Mouse (Mus musculus) neural tube, embryonic 15.5 days (tissue): ENCODE results near the gene Prkcq. TPM values are rescaled to one million over a fixed set of nuclear protein-coding genes. Genes with fewer than 3 reads are reported as not detected.

ENCODE experiments used
- ATAC-seq: fragments of 200-750 bp; cut with Nextera tagmentation; 2 replicates; pipeline ENCODE4 v1.8.0; 2017; ENCODE audit warnings: mild to moderate bottlenecking, moderate TSS enrichment, moderate library complexity; ENCODE audit not compliant: low FRiP score
- H3K27ac ChIP-seq: fragments of 300-500 bp; sonication (generic); replicated peaks from 2 replicates; pipeline ENCODE4 v1.5.1; 2015; ENCODE audit warnings: mild to moderate bottlenecking, inconsistent platforms
- H3K27me3 ChIP-seq: fragments of 300-500 bp; sonication (generic); replicated peaks from 2 replicates; pipeline ENCODE4 v1.6.1; 2015; ENCODE audit warnings: inconsistent platforms
- H3K36me3 ChIP-seq: fragments of 300-500 bp; sonication (generic); 2 replicates; pipeline ENCODE4 v1.6.1; 2015; ENCODE audit warnings: inconsistent platforms
- H3K4me1 ChIP-seq: fragments of 300-500 bp; sonication (generic); 2 replicates; pipeline ENCODE4 v1.6.1; 2015; ENCODE audit warnings: inconsistent platforms
- H3K4me2 ChIP-seq: fragments of 300-500 bp; sonication (generic); 2 replicates; pipeline ENCODE4 v1.6.1; 2015; ENCODE audit warnings: inconsistent platforms, mild to moderate bottlenecking, moderate library complexity
- H3K4me3 ChIP-seq: fragments of 300-500 bp; sonication (generic); replicated peaks from 2 replicates; pipeline ENCODE4 v1.5.1; 2015; ENCODE audit warnings: mild to moderate bottlenecking, inconsistent platforms
- H3K9ac ChIP-seq: fragments of 300-500 bp; sonication (generic); replicated peaks from 2 replicates; pipeline ENCODE4 v1.6.1; 2015; ENCODE audit warnings: mild to moderate bottlenecking, inconsistent platforms
- H3K9me3 ChIP-seq: fragments of 300-500 bp; sonication (generic); replicated peaks from 2 replicates; pipeline ENCODE4 v1.6.1; 2016; ENCODE audit warnings: inconsistent platforms
- WGBS: fragments of 180-500 bp; shearing (Covaris S2); methylation state at CpG from one replicate; pipeline ENCODE4 v1.1.7; 2015; ENCODE audit warnings: mixed read lengths; 5-methylcytosine and 5-hydroxymethylcytosine counted together
- polyA plus RNA-seq: library from polyadenylated mRNA; unstranded; fragments of >200 nt; fragmentation: Nextera tagmentation; extraction: Ambion mirVana; gene quantifications from 2 replicates; pipeline ENCODE4 v1.2.1, GENCODE M21; 2015

Gene Prkcq
- polyA plus RNA-seq, 1 experiment from 2014 or later = 33.1 TPM

DNA sequence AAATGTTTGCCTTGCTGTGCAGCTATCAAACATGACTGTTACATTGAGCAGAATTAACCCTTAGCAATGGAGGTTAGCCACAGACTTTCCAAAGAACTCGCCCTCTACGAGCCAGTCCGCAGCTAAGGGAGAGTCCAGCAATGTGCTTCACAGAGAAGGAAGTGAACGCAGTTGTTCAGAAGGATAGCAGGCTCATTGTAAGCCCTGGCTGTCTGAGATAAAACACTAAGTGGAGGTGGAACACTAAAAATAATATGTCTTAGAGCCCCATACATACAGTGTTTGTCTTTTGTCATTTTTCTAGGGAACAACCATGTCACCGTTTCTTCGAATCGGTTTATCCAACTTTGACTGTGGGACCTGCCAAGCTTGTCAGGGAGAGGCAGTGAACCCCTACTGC, 54.6 kb downstream of the Prkcq start:
- 91% methylated on average over 7 of the region's 7 CpGs for WGBS
- H3K9me3 ChIP-seq = no peaks in the 10 kb centered on the region
- H3K4me1 ChIP-seq = no peaks in the 10 kb centered on the region
- no peak overlapping the region for H3K9ac ChIP-seq
- no peak for ATAC-seq
- H3K4me2 ChIP-seq = no peak overlapping the region
- H3K27me3 ChIP-seq = no peaks in the 10 kb centered on the region
- no peak overlapping the region for H3K4me3 ChIP-seq
- no peaks in the 10 kb centered on the region for H3K36me3 ChIP-seq
- H3K27ac ChIP-seq = no peak overlapping the region

- Histone ChIP-seq H3K9me3 (no peaks in the 10 kb centered on the region), H3K27ac (no peak overlapping the region), H3K4me1 (no peaks in the 10 kb centered on the region), H3K9ac (no peak overlapping the region), H3K4me2 (no peak overlapping the region), H3K27me3 (no peaks in the 10 kb centered on the region), H3K4me3 (no peak overlapping the region), H3K36me3 (no peaks in the 10 kb centered on the region)
- WGBS = 76% methylated on average over 2 of the region's 2 CpGs
- no peak for ATAC-seq
Measured at GRCm38 (mm10) chr2:11229126-11229525, 57.2 kb downstream of the Prkcq start.

DNA sequence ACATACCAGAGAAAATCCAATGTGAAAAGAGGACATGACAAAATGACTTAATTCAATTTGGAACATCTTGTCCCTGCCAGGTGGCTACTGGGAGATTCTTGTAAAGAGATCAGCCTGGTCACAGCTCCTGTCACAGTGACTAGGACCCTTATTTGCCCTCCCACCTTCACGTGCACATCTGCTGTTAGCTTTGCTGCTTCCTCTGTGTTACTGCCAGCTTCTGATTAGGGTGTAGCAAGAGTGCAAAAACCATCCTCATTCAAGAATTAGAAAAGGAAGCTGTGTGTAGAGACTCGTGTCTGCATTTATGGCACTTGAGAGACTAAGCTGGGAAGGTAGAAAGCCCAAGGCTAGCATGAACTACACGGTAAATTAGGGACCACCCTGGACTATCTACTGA, 59.2 kb downstream of the Prkcq start:
- 68% methylated on average over 3 of the region's 3 CpGs for WGBS
- H3K9ac ChIP-seq = no peak overlapping the region
- no peak for ATAC-seq
- H3K4me2 ChIP-seq = no peak overlapping the region
- no peak overlapping the region for H3K4me3 ChIP-seq
- no peaks in the 10 kb centered on the region for H3K27me3 ChIP-seq
- H3K9me3 ChIP-seq = no peaks in the 10 kb centered on the region
- no peak overlapping the region for H3K27ac ChIP-seq
- H3K4me1 ChIP-seq = no peaks in the 10 kb centered on the region
- H3K36me3 ChIP-seq = no peaks in the 10 kb centered on the region

- Histone ChIP-seq H3K4me1 (no peaks in the 10 kb centered on the region), H3K9ac (no peak overlapping the region), H3K27ac (no peak overlapping the region), H3K4me3 (no peak overlapping the region), H3K9me3 (no peaks in the 10 kb centered on the region), H3K36me3 (no peaks in the 10 kb centered on the region), H3K4me2 (no peak overlapping the region), H3K27me3 (no peaks in the 10 kb centered on the region)
- 92% methylated on average over 5 of the region's 5 CpGs for WGBS
- ATAC-seq = no peak
Measured at GRCm38 (mm10) chr2:11231988-11232387, 60.1 kb downstream of the Prkcq start.

GRCm38 (mm10) chr2:11238254-11238653, 66.3 kb downstream of the Prkcq start:
- Histone ChIP-seq H3K9me3 (no peaks in the 10 kb centered on the region), H3K4me2 (no peak overlapping the region), H3K27me3 (no peaks in the 10 kb centered on the region), H3K9ac (no peak overlapping the region), H3K36me3 (no peaks in the 10 kb centered on the region), H3K4me1 (no peaks in the 10 kb centered on the region), H3K4me3 (no peak overlapping the region), H3K27ac (no peak overlapping the region)
- WGBS = 88% methylated on average over 4 of the region's 4 CpGs
- ATAC-seq = no peak

DNA sequence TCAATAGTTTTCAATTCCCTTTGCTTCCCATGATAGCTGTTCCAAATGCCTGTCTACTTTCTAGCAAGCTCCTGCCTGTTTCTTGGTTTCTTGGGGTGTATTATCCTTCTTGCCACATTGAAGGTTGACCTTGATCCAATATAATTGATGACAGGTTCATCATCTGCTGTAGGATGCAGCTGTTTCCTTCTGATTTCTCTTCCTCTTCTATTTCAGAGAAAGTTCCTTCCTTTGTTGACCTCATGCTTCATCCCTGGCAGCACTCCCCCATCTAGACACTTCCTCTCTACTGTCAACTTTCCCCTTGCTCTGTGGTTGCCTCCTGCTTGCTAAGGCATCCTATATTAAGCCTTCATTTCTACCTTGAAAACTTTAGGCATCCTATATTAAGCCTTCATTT, 67.6 kb downstream of the Prkcq start:
- Histone ChIP-seq H3K4me1 (no peaks in the 10 kb centered on the region), H3K36me3 (no peaks in the 10 kb centered on the region), H3K4me2 (no peak overlapping the region), H3K27me3 (no peaks in the 10 kb centered on the region), H3K9me3 (no peaks in the 10 kb centered on the region), H3K9ac (no peak overlapping the region), H3K4me3 (no peak overlapping the region), H3K27ac (no peak overlapping the region)
- ATAC-seq = no peak

- H3K27me3 ChIP-seq = no peaks in the 10 kb centered on the region
- H3K4me3 ChIP-seq = no peak overlapping the region
- H3K4me1 ChIP-seq = no peaks in the 10 kb centered on the region
- peak; percentile 65; the same call in 1 of the 2 replicates for ATAC-seq
- no peaks in the 10 kb centered on the region for H3K9me3 ChIP-seq
- 73% methylated on average over 7 of the region's 7 CpGs for WGBS
- no peak overlapping the region for H3K9ac ChIP-seq
- no peak overlapping the region for H3K27ac ChIP-seq
- H3K36me3 ChIP-seq = no peaks in the 10 kb centered on the region
- H3K4me2 ChIP-seq = no peak overlapping the region
Measured at GRCm38 (mm10) chr2:11245926-11246325, 74.0 kb downstream of the Prkcq start.

- Histone ChIP-seq H3K36me3 (no peaks in the 10 kb centered on the region), H3K9me3 (no peaks in the 10 kb centered on the region), H3K27ac (no peak overlapping the region), H3K4me2 (no peak overlapping the region), H3K4me1 (no peaks in the 10 kb centered on the region), H3K9ac (no peak overlapping the region), H3K4me3 (no peak overlapping the region), H3K27me3 (no peaks in the 10 kb centered on the region)
- no peak for ATAC-seq
- 66% methylated on average over 8 of the region's 8 CpGs for WGBS
Measured at GRCm38 (mm10) chr2:11253945-11254344, 82.0 kb downstream of the Prkcq start.

GRCm38 (mm10) chr2:11254446-11254845, 82.5 kb downstream of the Prkcq start:
- H3K4me3 ChIP-seq = no peak overlapping the region
- WGBS = 91% methylated on average over 4 of the region's 4 CpGs
- no peaks in the 10 kb centered on the region for H3K27me3 ChIP-seq
- H3K4me1 ChIP-seq = no peaks in the 10 kb centered on the region
- no peak overlapping the region for H3K4me2 ChIP-seq
- no peaks in the 10 kb centered on the region for H3K36me3 ChIP-seq
- no peak overlapping the region for H3K27ac ChIP-seq
- no peaks in the 10 kb centered on the region for H3K9me3 ChIP-seq
- no peak for ATAC-seq
- no peak overlapping the region for H3K9ac ChIP-seq

DNA sequence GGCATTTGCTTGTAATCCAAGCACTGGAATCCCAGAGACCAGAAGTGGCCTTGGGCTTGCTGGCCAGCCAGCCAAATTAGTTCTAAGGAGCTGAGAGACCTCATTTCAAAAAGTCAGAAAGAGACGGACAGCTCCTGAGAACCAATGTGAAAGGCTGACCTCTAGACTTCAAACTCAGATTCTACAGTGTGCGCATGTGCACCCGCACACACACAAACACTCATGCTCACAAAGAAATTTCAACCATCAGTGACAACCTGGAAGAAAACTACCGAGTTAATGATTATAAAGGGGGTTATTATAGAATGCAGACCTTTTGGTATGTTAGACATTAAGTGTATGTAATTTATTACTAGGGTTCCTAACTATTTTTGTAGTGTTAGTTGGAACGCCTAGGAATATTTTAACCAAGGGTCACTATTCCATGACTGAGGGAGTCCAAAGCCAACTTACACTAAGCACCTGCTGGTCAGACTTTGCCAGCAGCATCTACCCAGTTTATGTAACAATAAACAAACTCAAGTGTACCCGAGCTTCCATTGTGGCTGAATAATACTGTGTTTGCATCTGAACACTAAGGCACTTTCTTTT, 85.4 kb downstream of the Prkcq start:
- H3K4me1 ChIP-seq = no peaks in the 10 kb centered on the region
- H3K4me3 ChIP-seq = no peak overlapping the region
- H3K9me3 ChIP-seq = no peaks in the 10 kb centered on the region
- no peak for ATAC-seq
- H3K36me3 ChIP-seq = no peaks in the 10 kb centered on the region
- no peaks in the 10 kb centered on the region for H3K27me3 ChIP-seq
- H3K9ac ChIP-seq = no peak overlapping the region
- no peak overlapping the region for H3K27ac ChIP-seq
- 85% methylated on average over 6 of the region's 6 CpGs for WGBS
- H3K4me2 ChIP-seq = no peak overlapping the region

GRCm38 (mm10) chr2:11258181-11258580, 86.3 kb downstream of the Prkcq start:
- no peak overlapping the region for H3K9ac ChIP-seq
- ATAC-seq = no peak
- no peaks in the 10 kb centered on the region for H3K36me3 ChIP-seq
- no peaks in the 10 kb centered on the region for H3K9me3 ChIP-seq
- H3K27me3 ChIP-seq = no peaks in the 10 kb centered on the region
- H3K4me2 ChIP-seq = no peak overlapping the region
- H3K27ac ChIP-seq = no peak overlapping the region
- no peak overlapping the region for H3K4me3 ChIP-seq
- H3K4me1 ChIP-seq = no peaks in the 10 kb centered on the region
- WGBS = 88% methylated on average over 1 of the region's 1 CpGs

DNA sequence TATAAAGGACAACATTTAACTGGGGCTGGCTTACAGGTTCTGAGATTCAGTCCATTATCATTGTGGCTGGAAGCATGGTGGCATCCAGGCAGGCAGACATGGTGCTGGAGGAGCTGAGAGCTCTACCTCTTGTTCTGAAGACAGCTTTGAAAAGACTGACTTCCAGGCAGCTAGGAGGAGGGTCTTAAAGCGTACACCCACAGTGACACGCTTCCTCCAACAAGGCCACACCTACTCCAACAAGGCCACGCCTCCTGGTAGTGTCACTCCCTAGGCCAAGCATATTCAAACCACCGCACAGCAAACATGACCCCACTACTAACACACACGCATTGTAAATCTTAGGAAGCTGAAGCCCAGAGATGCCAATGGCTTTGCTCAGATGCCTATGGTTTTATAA, 87.5 kb downstream of the Prkcq start:
- Histone ChIP-seq H3K4me3 (no peak overlapping the region), H3K36me3 (no peaks in the 10 kb centered on the region), H3K27ac (no peak overlapping the region), H3K9me3 (no peaks in the 10 kb centered on the region), H3K9ac (no peak overlapping the region), H3K4me1 (no peaks in the 10 kb centered on the region), H3K27me3 (no peaks in the 10 kb centered on the region), H3K4me2 (no peak overlapping the region)
- 90% methylated on average over 5 of the region's 5 CpGs for WGBS
- ATAC-seq = no peak

DNA sequence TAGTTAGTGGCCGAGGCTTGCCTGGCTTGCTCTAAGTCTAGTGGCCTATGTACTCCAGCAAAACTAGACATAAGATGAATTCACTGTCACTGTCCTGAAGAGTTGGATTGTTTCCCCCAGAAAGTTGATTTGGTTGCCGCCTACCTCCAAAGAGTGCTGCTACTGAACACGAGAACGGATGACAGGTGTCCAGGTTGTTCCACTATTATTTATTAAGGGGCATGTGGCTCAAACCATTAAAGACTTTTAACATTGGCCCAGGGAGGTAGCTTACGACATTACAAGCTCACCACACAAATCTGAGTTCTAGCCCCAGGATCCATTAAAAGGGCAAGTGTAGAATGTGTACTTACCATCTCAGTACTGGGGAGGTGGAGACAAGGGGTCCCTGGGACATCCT, 92.9 kb downstream of the Prkcq start:
- Histone ChIP-seq H3K27ac (no peak overlapping the region), H3K4me2 (no peak overlapping the region), H3K27me3 (no peaks in the 10 kb centered on the region), H3K9me3 (no peaks in the 10 kb centered on the region), H3K36me3 (no peaks in the 10 kb centered on the region), H3K9ac (no peak overlapping the region), H3K4me1 (no peaks in the 10 kb centered on the region), H3K4me3 (no peak overlapping the region)
- WGBS = 91% methylated on average over 5 of the region's 5 CpGs
- no peak for ATAC-seq
